Mouse (Mus musculus): ENCODE measurements around the gene Abhd2.

Abhd2 gene

GRCm38 (mm10) chr7:79387991-79388390 is 115.0 kb downstream of the Abhd2 start:
- no peak for DNase-seq

- DNase-seq = no peak
These were observed 115.7 kb downstream of the Abhd2 start for GRCm38 (mm10) chr7:79388671-79389206.

- DNase-seq = no peak
These were observed 117.2 kb downstream of the Abhd2 start for GRCm38 (mm10) chr7:79390141-79390708.

GRCm38 (mm10) chr7:79391471-79391870 is 118.5 kb downstream of the Abhd2 start:
- no peak for DNase-seq

GRCm38 (mm10) chr7:79391883-79392649 is 119.1 kb downstream of the Abhd2 start, which contains the start of gene Fanci:
Gene Fanci (plus strand): TSS chr7:79391929.
- DNase-seq = peak; percentile 96

- DNase-seq = peak; percentile 76
These were observed 120.0 kb downstream of the Abhd2 start for GRCm38 (mm10) chr7:79392860-79393513.

- no peak for DNase-seq
These were observed 120.9 kb downstream of the Abhd2 start for GRCm38 (mm10) chr7:79393924-79394323.

- DNase-seq = no peak
These were observed 121.7 kb downstream of the Abhd2 start for GRCm38 (mm10) chr7:79394666-79395065.

- no peak for DNase-seq
These were observed 122.2 kb downstream of the Abhd2 start for GRCm38 (mm10) chr7:79395186-79395585.

GRCm38 (mm10) chr7:79397446-79397963 is 124.5 kb downstream of the Abhd2 start:
- no peak for DNase-seq

- no peak for DNase-seq
These were observed 125.4 kb downstream of the Abhd2 start for GRCm38 (mm10) chr7:79398426-79398825.

- no peak for DNase-seq
These were observed 126.0 kb downstream of the Abhd2 start for GRCm38 (mm10) chr7:79398971-79399370.

- DNase-seq = no peak
These were observed 127.3 kb downstream of the Abhd2 start for GRCm38 (mm10) chr7:79400296-79400695.

- DNase-seq = no peak
These were observed 141.7 kb downstream of the Abhd2 start for GRCm38 (mm10) chr7:79414449-79415375.

Data from liver (tissue).